Mouse (Mus musculus): Measurements from ENCODE around the gene Olfr357.

The Olfr357 gene

DNA sequence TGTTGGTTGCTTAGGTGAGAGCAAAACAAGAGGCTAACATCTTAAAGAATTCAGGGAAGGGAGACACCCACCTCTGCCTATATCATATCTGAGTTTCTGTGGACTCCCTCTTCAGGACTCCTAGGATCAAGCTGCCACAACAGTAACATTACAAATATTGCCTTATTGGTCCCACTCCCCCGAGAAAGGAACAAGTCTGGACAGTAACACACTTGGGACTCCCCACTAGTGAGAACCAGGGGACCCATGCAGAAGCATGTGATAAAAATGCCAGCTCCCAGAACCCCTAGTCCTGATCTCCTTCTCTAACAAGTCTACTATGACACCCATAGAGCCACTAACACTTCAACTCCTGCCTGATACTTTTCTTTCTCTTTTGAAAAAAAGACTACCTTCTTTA lies at the start of gene Olfr357:
Gene Olfr357, plus strand, starts transcription at position 301 of the 400 bp plus-strand sequence.
- no peak for DNase-seq (ENCODE audit: low spot score in 2 of 2)

GRCm38 (mm10) chr2:36997030-36997429 lies 3.4 kb downstream of the Olfr357 start:
- no peak for DNase-seq (ENCODE audit: low spot score in 2 of 2)

DNA sequence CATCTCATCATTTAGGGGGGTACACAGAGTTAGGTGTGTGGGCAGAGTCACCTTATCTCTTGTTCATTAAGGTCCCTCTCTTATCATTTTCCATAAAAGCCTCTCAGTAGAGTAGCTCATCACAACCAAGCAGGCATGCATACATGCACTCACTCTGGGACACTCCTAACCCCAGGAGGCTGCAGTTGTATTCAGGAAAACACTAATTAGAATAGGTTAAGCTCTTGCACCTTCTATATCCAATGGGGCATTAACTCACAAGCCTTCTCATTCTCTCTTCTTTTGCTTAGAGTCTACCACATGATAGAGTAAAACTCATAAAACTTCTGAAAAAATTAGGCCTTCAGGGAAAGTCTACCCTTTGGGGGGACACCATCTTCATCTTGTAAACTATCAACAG lies 15.6 kb downstream of the Olfr357 start, which contains the start of gene Olfr358:
Gene Olfr358, minus strand, starts transcription at position 101 of the 400 bp plus-strand sequence.
- no peak for DNase-seq (ENCODE audit: low spot score in 2 of 2)

Data from spleen, postnatal 14 days (tissue).